Mouse (Mus musculus): ENCODE data around the gene Chd2. TPM values are rescaled to one million over a fixed set of nuclear protein-coding genes. Genes with fewer than 3 reads are reported as not detected.

The Chd2 gene
- polyA plus RNA-seq, 1 experiment from 2014 or later, result 18.0 TPM

DNA sequence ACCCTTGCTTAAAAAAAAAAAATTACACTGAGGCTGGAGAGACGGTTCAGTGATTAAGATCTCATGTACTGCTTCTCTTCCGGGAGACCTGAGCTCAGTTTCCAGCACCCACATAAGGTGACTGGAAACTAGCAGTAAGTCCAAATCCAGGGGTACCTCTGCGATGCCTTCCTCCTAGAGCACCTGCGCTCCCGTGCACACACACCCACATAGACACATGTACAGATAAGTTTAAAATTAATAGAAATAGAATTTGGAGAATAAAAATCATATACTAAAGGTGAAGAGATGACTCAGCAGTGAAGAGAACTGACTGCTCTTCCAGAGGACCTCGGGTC, 18.2 kb upstream of the Chd2 start:
- Histone ChIP-seq H3K4me2 (replicated peaks; ENCODE audit: low read depth) (peak overlapping the region; percentile 69), H3K4me1 (replicated peaks; ENCODE audit: control insufficient read depth, insufficient read depth) (no peaks in the 10 kb centered on the region), H3K9me3 (ENCODE audit: control insufficient read depth, low read length) (no peaks in the 10 kb centered on the region), H3K27me3 (ENCODE audit: control insufficient read depth, insufficient read depth, low read length) (no peaks in the 10 kb centered on the region), H3K4me3 (ENCODE audit: low read depth, low read length) (peak overlapping the region; percentile 100), H3K36me3 (ENCODE audit: control insufficient read depth, insufficient read depth, low read length) (no peaks in the 10 kb centered on the region), H3K27ac (replicated peaks) (peak overlapping the region; percentile 100), H3K9ac (ENCODE audit: low read length) (peak overlapping the region; percentile 69; the same call in 1 of the 2 replicates)
- ATAC-seq (ENCODE audit: low FRiP score, low TSS enrichment), result no peak
- TF ChIP-seq CTCF (IDR thresholded peaks at IDR 0.05; ENCODE audit: low read depth), result no peak
- no peak for TF ChIP-seq EP300 (optimal IDR thresholded peaks at IDR 0.05)
- 65% methylated on average over 6 of the region's 6 CpGs for WGBS
- DNase-seq (ENCODE audit: low spot score), result no peak

DNA sequence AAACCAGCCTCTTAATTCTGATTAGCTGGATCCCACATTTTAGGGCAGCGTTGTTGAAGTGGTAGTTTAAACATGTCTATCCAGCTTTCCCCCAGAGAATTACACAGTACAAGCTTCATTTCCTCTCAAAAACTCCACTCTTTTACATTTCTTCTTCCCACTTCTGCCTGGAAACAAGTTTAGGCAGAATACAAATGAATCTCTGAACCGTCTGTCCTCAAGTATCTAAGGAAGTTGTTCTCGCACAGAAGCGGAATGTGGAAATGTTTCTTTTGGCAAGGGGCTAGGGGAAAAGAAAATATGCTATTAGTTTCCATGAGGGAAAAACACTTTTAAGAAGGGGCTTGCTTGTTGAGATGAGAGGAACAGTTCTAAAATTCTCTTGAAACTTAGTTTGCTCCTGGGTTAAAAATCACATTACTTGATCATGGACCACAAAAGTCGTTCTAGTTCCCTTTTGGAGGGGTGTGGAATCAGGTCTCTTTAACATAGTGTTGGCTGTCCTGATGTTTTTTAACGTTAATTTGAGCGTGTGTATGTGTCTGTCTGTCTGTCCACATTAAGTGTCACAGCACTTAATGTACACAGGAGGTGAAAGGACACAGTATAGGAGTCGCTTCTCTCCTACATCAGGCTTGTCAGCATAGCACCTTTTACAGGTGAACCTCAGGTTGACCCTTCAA, 17.7 kb upstream of the Chd2 start:
- Histone ChIP-seq H3K4me3 (ENCODE audit: low read depth, low read length) (peak overlapping the region; percentile 100), H3K27me3 (ENCODE audit: control insufficient read depth, insufficient read depth, low read length) (no peaks in the 10 kb centered on the region), H3K36me3 (ENCODE audit: control insufficient read depth, insufficient read depth, low read length) (no peaks in the 10 kb centered on the region), H3K9me3 (ENCODE audit: control insufficient read depth, low read length) (no peaks in the 10 kb centered on the region), H3K9ac (ENCODE audit: low read length) (peak overlapping the region; percentile 69), H3K27ac (replicated peaks) (peak overlapping the region; percentile 100), H3K4me1 (replicated peaks; ENCODE audit: control insufficient read depth, insufficient read depth) (no peaks in the 10 kb centered on the region), H3K4me2 (replicated peaks; ENCODE audit: low read depth) (peak overlapping the region; percentile 69)
- 6% methylated on average over 8 of the region's 8 CpGs for WGBS
- DNase-seq (ENCODE audit: low spot score), result no peak
- no peak for TF ChIP-seq CTCF (IDR thresholded peaks at IDR 0.05; ENCODE audit: low read depth)
- peak; percentile 76 for TF ChIP-seq EP300 (optimal IDR thresholded peaks at IDR 0.05)
- no peak for ATAC-seq (ENCODE audit: low FRiP score, low TSS enrichment)

- under 1% methylated on average over 48 of the region's 60 CpGs for WGBS
- no peaks in the 10 kb centered on the region for H3K4me1 ChIP-seq (replicated peaks; ENCODE audit: control insufficient read depth, insufficient read depth)
- H3K36me3 ChIP-seq (ENCODE audit: control insufficient read depth, insufficient read depth, low read length), result no peaks in the 10 kb centered on the region
- H3K4me3 ChIP-seq (ENCODE audit: low read depth, low read length), result peak overlapping the region; percentile 100
- peak; percentile 17; the same call in 1 of the 2 replicates for TF ChIP-seq CTCF (IDR thresholded peaks at IDR 0.05; ENCODE audit: low read depth)
- TF ChIP-seq EP300 (optimal IDR thresholded peaks at IDR 0.05), result no peak
- ATAC-seq (ENCODE audit: low FRiP score, low TSS enrichment), result peak; percentile 100
- no peaks in the 10 kb centered on the region for H3K27me3 ChIP-seq (ENCODE audit: control insufficient read depth, insufficient read depth, low read length)
- H3K9ac ChIP-seq (ENCODE audit: low read length), result peak overlapping the region; percentile 100
- DNase-seq (ENCODE audit: low spot score), result peak; percentile 100
- peak overlapping the region; percentile 69 for H3K4me2 ChIP-seq (replicated peaks; ENCODE audit: low read depth)
- H3K9me3 ChIP-seq (ENCODE audit: control insufficient read depth, low read length), result no peaks in the 10 kb centered on the region
- peak overlapping the region; percentile 100 for H3K27ac ChIP-seq (replicated peaks)
These were observed 16.9 kb upstream of the Chd2 start for GRCm38 (mm10) chr7:73558293-73559169.

DNA sequence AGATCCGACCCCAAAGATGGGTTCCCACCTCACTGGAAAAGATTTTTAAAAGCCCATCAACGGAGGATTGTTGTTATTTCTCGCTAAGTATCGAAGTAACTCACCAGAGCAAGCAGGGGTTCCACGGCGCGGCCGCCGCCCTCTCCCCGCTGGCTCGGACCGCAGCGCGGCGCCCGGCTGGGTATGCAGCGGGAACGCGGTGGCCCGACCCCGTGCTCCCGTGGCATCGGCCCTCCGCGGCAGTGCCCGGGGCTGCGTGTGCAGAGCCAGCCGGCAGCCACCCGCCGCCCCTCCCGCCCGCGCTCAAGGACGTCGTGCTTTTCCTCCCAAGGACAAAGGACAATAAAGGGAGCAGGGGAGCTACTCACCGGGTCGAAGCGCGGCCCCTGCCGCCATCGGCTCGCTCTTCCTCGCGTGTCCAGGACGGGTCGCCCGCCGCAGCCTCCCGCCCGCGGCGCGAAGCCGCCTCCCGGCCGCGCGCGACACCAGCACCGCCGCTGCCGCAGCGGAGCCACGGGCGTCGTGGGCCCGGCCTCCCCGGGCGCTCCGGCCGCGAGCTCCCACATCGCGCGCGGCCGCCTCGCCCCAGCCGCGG, 16.1 kb upstream of the Chd2 start:
- Histone ChIP-seq H3K27ac (replicated peaks) (peak overlapping the region; percentile 100), H3K9me3 (ENCODE audit: control insufficient read depth, low read length) (no peaks in the 10 kb centered on the region), H3K27me3 (ENCODE audit: control insufficient read depth, insufficient read depth, low read length) (no peaks in the 10 kb centered on the region), H3K4me3 (ENCODE audit: low read depth, low read length) (peak overlapping the region; percentile 100), H3K4me2 (replicated peaks; ENCODE audit: low read depth) (no peak overlapping the region), H3K36me3 (ENCODE audit: control insufficient read depth, insufficient read depth, low read length) (no peaks in the 10 kb centered on the region), H3K4me1 (replicated peaks; ENCODE audit: control insufficient read depth, insufficient read depth) (peaks cover under 1% of the 10 kb centered on the region), H3K9ac (ENCODE audit: low read length) (peak overlapping the region; percentile 100)
- DNase-seq (ENCODE audit: low spot score) (peak; percentile 53), ATAC-seq (ENCODE audit: low FRiP score, low TSS enrichment) (peak; percentile 2; the same call in 1 of the 2 replicates)
- WGBS, result under 1% methylated on average over 62 of the region's 80 CpGs
- no peak for TF ChIP-seq CTCF (IDR thresholded peaks at IDR 0.05; ENCODE audit: low read depth)
- no peak for TF ChIP-seq EP300 (optimal IDR thresholded peaks at IDR 0.05)

GRCm38 (mm10) chr7:73556688-73557667, 15.3 kb upstream of the Chd2 start:
- ATAC-seq (ENCODE audit: low FRiP score, low TSS enrichment) (no peak), DNase-seq (ENCODE audit: low spot score) (no peak)
- no peaks in the 10 kb centered on the region for H3K27me3 ChIP-seq (ENCODE audit: control insufficient read depth, insufficient read depth, low read length)
- H3K4me3 ChIP-seq (ENCODE audit: low read depth, low read length), result peak overlapping the region; percentile 100
- WGBS, result under 1% methylated on average over 25 of the region's 25 CpGs
- peak overlapping the region; percentile 100 for H3K27ac ChIP-seq (replicated peaks)
- no peaks in the 10 kb centered on the region for H3K9me3 ChIP-seq (ENCODE audit: control insufficient read depth, low read length)
- peaks cover 5% of the 10 kb centered on the region for H3K4me1 ChIP-seq (replicated peaks; ENCODE audit: control insufficient read depth, insufficient read depth)
- H3K36me3 ChIP-seq (ENCODE audit: control insufficient read depth, insufficient read depth, low read length), result no peaks in the 10 kb centered on the region
- peak overlapping the region; percentile 47 for H3K4me2 ChIP-seq (replicated peaks; ENCODE audit: low read depth)
- TF ChIP-seq EP300 (optimal IDR thresholded peaks at IDR 0.05), result no peak
- no peak for TF ChIP-seq CTCF (IDR thresholded peaks at IDR 0.05; ENCODE audit: low read depth)
- peak overlapping the region; percentile 100 for H3K9ac ChIP-seq (ENCODE audit: low read length)

All from stomach, postnatal 0 days (tissue).